Mouse (Mus musculus): ENCODE measurements at regions not wholly inside any gene's neighbourhood (a gene's known extent, or its start where the extent isn't known, plus 50 kb on each side); places are given as distances from the start of the nearest gene placed in this dataset.

DNA sequence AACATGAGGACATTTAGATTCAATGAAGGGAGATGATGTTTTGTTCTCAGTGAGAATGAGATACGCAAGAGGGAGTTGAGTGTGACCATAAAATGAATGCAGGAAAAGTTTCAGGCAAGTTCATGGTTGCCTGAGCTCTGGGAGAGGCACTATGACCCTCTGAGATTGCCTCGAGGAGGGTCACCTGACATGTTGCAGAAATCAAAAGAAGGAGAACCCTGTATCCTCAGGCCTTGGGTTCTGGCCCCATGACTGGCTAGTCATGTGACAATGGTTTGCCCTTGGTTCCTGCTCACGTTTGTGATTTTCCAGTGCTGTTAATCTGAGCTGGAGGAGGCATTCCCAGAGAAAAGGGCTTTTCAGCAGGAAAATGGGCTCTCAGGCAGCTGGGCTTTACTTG lies 98.9 kb downstream of the Mab21l3 start:
- no peak for DNase-seq

DNA sequence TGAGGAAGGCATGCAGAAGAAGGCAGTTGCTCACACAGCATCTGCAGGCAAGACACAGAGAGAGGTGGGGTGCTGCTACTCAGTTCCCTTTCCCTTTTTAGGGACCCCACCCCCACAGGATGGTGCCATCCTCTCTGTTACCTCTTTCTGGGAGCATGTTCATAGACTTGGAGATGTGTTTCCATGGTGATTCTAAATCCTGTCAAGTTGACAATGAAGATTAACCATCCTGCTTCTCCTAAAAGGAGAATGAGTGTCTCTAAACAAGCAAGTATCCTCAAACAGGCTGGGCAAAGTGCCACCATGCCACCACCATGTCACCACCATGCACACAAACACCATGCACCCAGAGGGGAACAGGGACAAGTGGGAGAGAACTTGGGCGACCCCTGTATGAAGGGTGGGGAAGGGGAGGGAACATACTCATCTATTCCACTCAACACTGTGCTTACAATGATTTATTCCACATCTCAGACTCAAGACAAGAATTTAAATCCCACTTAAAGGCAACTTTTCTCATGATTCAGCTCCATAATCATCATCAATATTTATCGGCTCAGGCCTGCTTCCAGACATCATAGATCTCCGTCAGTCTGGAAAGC lies 99.6 kb downstream of the Mab21l3 start:
- peak; percentile 46 for DNase-seq

DNA sequence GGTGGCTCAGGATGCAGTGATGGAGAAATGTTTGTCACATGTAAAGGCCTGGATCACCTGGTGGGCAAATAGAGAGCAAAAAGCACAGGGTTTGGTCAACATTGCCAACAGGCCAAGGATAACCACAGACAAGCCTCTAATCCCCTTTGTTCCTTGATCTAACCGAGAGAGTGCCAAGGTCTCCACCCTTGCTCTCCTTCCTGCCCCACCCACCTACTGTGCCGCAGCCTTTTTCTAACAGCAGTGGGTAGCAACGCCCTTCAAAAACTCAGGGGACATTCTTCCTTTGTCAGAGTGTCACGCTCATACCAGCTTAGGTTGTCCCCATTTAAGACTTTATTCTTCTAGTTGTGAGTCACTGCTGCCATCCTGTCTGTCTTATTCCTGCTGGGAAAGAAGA lies 100.6 kb downstream of the Mab21l3 start:
- no peak for DNase-seq

DNA sequence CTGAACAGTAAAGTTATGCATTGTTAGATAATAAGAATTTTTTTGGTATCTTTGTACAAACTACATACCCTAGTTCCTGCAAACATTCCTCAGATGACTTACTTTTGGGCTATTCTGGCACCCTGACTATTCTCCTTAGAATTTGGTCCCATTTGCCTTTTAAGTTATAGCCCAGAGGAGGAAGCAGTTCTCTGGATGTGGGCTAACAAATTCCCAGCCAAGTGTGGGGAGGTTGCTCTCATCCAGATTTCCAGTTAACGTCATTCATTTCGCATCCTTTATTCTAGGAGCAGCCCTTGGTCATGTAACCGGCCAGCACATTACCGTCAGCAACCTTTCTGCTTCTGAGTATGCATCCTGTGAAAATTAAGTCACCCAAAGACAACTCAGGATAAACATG lies 107.9 kb downstream of the Mab21l3 start:
- no peak for DNase-seq

DNA sequence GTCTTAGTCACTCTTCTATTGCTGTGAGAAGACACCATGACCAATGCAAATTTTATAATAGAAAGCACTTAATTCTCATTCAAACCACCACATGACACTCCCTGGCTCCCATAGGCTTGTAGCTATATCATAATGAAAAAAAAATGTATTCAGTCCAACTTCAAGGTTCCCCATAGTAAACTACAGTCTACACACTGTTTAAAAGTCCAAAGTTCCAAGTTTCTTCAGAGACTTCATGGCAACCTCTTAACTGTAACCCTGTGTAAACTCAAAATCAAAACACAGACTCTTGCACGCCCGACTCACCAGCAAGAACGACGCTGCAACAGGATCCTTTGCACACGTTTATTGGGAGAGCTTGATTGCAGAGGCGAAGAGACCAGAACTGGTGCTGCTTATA lies 111.6 kb downstream of the Mab21l3 start:
- DNase-seq, result no peak

DNA sequence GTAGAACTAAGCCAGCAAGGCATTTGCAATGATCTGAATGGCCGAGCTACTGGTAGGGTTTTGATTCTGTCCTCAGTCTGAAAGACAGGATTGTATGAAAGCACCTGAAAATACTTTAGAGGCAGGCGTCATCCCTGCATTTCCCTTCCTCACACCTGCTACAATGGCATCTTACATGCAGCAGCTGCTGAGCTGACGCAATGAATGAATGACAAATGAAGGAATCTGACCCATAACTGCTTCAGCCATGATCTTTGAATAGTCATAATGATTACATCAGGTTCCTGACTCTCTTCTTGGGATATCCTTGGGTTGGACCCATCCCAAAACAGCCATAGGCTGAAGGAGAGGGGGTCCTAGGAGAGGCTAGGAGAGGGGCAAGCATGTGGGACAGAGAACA lies 119.7 kb downstream of the Mab21l3 start:
- no peak for DNase-seq

DNA sequence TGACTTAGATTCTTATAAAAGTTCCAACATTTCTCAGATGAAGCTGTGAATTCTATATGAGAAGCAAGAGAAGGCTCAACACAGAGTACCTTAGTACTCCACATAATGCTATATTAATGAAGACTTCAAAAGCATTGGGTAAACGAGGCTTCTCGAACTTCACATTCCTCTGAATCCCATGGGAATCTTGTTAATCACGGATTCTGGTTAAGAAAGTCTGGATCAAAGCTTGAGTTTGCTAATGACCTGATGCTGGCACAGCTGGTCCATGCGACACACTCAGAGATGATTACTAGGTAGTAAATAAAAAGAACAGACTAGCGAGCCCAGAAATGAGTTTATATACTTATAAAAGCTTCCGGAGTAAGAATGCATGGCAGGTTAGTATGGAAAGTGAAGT lies 118.4 kb upstream of the Atp1a1 start:
- DNase-seq, result no peak

DNA sequence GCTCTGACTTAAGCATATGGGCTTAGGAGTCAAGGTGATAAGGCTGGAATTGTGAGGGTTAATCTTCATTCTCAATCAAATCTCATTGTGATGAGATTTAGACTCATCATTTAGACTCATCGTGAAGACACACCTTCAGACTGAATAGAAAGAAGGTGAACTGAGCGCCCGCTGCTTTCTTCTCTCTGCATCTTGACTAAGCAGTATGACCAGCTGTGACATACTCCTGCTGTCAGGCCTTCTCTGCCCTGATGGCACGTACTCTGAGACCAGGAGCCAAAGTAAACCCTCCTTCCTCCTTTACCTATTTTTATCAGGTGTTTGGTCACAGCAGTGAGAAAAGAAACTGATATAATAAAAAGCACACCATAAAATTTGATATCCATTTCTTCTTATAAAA lies 117.5 kb upstream of the Atp1a1 start:
- DNase-seq, result no peak

DNA sequence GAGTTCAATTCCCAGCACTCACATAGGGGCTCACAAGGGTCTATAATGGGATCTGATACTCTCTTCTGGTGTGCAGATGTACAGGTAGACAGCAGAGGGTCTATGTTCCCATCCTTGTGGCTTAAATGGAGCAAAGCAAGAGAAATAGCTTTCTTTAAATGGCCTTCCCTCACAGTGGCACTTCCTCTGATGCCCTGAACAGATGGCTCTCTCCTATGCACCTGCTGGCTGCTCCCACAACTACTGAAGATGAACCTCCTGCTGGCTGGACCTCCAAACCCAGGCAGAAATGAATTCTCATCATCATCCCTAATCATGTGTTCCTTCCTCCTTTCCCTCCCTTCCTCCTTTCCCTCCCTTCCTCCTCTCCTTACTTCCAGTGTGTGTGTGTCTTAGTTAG lies 110.9 kb upstream of the Atp1a1 start:
- no peak for DNase-seq

DNA sequence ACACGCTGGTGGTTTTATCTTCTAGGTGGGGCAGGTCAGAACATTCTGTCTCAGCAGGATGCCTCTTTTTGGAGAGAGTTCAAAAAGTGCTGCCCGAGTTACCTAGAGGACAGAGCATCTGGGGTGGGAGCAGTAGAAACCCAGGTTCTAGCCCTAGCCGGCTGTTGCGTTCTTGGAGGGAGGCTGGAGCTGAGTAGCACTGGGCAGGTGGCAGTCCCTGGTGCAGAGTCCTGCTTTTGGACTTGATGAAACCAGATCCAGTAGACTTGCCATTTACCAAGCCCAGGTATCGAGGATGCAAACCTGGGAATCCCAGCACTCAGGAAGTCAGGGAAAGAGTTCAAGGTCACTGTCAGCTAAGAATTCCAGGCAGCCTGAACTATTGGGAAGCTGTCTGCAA lies 110.3 kb upstream of the Atp1a1 start:
- no peak for DNase-seq

DNA sequence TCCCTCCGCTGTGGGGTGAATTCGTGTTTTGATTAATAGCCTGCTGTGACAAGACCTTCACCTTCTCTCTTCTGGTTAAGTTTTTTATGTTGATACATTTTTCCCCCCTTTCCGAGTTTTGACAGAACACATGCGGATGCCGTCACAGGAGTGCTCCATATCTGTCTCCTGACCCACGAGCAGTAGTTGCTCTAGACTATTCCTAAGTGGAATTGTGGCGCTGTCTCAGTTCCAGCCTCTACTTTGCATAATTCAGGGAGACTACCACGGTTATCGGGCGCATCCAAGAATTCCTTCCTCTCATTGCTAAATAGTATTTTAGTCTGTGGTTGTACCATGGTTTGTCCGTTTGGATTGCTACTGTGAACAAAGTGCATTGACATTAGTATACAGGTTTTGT lies 109.2 kb upstream of the Atp1a1 start:
- DNase-seq, result no peak

DNA sequence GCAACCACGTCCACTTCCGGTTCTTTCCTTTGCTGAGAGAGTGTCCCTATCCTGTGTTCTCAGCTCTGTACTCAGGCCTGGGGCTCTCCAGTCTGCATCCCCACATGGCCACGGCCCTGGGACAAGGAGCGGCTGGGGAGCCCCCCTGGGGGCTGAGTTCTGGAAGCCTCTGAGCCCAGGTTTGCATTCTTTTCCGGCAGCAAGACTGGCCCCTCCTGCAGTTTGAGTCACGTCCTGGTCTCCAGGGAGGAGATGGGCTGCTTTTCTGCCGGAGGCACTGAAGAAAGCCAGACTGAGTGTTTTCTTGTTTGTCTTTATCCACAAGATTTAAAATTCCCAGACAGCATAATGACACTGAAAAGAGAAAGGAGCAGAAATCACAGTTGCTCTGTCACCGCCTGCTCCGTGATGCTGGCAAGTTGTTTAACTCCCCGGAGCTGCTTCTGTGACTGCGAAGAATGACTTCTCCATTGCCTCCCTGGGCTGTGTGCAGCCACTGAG lies 108.7 kb upstream of the Atp1a1 start:
- DNase-seq, result no peak

DNA sequence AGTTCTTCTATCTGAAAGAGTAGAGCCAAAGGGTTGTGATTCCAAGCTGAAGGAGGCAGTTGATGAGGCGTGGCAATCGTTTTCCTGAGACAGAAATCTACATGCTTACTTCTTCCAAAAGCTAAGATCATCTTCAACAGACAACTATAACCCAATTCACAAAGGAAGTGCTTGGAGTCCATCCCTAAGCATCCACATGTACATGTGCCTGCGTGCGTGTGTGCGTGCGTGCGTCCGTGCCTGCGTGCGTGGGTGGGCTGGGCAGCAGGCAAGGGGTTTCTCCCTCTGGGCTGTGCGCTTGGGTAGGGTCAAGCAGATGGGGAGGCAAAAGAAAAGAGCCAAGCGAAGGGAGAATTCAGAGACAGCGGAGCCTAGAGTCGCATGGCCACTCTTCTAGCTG lies 108.2 kb upstream of the Atp1a1 start:
- DNase-seq, result no peak

DNA sequence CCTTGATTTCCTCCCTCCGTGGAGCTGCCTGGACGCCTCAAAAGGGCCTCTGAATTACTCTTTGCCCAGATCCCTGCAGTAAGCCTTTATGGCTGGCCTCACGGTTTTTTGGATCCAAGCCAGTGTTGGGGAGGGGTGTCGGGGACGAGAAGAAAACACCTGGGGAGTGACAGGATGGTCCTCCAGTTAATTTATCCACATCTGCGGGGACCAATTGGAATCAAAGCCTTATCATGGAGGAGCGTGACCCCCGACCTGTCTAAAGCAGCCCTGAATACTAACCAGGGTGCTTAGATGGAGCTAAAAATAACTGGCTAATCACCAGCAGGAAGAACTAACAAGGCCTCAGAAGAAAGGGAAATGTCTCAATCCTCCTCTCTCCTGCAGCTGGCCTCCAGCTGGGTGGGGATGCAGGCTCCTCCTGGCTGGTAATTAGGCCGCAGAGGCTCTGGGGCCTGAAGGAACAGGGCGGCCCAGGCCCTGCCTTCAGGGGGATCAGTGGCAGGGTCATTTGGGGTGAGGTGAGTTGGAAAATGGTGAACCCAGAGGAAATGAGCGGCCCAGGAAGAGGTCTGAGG lies 107.2 kb upstream of the Atp1a1 start:
- DNase-seq, result no peak

DNA sequence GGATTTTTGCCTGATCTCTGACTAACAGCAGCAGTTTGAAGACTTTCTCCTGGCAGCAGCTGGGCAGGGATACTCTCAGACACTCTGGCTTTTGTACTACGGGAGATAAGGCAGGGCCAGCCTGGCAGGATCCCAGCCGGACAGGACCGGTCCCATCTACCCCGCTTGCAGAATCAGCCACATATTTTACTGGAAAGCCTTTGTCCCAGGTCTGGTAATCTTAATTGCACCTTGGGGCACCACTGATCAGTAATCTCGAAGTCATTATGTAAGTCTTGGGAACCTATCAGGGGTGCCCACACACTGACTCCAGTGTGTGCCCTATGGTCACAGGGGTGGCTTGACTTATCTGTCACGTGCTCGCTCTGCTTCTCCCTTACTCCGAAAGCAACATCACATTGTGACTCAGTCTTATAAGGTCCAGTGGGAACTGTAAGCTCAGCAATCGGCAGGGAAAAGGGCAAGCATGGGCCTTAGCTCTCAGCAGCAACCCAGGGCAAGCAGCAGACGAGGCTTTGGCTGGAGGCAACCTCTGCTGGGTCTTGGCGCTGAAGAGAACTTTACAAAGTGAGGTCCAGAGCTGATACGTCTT lies 105.0 kb upstream of the Atp1a1 start:
- DNase-seq, result no peak

DNA sequence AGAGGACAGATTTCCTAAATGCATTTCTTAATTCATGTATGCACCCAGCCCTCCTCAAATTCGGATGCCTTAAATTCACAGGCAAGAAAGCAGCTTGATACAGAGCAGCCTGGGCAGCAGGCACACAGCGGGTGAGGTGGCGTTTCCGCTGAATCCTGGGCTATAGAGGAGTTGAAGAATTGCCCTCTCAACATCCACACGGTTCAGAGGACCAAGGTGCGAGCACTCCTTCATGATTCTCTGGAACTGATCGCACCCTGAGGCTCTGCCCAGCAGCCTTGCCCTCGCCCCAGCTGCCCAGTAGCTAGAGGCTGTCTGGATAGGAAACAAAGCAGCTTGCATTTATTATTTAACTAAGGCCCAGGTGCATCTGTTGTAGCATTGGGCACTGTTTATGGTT lies 104.3 kb upstream of the Atp1a1 start:
- no peak for DNase-seq

DNA sequence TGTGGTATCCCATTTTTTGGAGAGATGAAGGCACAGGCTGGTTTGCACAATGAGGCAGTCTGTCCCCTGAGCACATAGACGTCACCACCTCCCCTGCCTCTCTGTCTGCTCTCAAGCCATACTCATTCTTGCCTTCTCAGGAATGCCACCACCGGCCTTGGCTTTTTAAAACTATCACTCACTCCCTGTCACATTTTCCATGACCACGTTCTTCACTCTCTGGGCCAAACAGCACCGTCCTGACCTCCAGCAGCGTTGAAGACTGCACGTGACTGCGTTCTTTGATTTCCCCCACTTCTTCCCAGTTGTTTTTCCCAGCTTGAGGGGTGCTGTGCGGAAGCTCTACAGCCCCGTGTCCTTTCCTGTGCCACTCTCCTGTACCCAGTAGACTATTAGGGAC lies 100.4 kb upstream of the Atp1a1 start:
- no peak for DNase-seq

DNA sequence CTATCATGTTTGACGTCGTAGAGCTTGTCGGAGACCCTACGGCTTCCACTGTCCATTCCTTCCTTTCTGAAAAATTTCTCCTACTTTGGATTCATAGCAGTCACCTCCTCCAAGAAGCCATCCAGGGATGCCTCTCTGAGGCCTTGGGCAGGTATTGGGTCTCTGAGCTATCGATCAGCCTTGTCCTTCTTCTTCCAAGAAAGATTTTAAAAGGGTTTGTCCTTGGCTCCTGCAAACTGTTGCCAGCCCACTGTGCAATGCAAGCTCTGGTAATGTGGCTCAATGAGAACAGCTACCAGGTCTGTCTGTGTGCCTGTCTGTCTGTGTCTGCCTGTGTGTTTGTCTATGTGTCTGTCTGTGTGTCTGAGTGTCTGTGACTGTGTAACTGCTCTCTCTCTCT lies 99.8 kb upstream of the Atp1a1 start:
- DNase-seq, result no peak

DNA sequence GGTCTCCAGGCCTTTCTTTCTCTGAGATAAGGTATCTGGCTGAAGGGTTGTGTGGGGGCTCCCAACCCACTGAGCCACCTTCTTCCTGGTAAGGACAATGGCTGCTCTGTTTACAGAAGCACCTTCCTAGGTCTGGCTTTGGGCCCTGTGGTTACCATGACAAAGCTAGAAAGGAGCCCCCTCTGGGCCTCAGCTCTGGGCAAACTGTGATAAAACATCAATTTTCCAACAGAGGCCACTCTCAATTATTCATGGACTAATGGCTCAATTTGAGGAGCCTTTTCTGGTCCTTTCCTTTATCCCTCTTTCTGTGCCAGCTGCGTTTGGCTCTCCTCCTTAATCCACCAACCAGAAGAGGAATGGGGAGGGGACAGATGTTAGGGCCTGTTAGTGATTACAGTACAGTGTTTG lies 97.3 kb upstream of the Atp1a1 start:
- DNase-seq, result no peak

DNA sequence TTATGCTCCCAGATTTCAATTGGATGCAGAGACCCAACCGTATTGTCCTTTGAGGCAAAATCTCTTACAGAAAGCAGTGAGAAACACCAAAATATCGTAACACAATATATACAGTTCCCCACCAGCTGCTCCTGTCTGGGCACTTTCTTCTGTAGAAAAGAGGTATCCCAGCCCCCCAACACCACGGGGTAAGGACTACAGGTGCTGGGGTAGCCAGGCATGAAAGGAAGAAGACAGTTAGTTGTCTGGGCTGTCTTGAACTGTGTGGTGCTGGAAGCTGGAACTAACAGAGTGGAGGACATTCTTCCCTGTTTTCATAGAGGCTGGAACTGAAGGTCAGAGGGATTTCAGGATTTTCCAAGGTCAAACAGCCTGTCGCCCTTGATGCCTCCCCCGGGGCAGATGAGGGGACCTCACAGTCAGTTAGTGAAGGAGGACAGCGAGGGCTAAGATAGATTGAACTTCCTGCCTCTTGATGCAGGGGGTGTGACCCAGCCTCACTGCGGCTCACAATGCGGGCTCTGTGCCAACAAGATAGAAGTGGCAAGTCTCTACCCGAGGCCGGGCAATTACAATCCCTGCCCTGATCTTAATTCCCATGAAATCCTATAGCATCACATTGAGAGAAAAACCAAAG lies 96.6 kb upstream of the Atp1a1 start:
- DNase-seq, result no peak

DNA sequence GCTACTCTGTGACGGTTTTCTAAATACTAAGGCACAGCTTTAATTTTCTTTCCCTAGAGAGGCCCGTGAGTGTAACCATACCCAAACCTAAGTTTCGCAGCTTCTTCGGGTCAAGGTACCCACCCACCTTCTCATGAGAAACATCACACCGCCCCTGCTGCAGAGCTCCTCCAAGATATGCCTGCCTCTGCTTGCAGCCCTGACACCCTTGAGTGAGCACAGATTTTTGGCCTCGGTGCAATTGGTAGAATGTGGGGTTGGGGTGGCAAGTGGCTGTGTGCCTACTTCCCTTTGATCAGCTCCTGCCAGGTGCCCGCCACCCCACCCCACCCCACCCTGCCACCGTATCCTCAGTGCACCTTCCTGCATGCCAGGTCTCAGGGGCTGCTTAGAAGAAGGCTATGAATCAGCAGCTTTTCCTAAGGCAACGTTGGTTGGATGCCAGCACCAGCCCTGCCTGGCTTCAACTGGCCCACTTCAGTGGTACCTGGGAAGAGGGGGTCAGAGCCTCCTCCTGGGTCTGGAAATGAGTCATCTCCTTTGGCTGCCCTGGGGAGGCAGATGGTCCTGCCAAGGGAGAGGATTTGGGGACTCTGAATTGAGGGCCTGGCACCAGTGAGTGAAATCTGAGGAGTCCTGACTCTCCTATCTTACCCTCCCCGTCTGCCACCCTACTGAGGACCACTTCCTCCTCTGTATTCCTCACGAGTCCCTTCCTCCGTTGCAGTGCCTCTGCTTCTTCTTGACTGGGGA lies 95.6 kb upstream of the Atp1a1 start:
- DNase-seq, result no peak

DNA sequence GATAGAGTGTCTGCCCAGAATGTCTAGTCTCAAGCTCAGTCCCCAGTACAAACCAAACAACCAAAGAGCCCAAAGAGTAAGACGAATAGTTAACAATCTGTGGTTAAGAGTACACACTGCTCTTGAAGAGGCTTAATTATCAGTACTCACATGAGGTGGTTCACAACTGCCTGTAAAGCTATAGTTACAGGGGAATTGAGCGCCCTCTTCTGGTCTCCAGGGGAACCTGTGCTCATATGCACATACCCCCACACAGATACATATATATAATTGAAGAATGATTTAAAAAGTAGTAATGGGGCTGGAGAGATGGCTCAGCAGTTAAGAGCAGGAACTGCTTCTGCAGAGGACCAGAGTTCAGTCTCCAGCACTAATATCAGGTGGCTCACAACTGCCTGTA lies 92.3 kb upstream of the Atp1a1 start:
- DNase-seq, result no peak

DNA sequence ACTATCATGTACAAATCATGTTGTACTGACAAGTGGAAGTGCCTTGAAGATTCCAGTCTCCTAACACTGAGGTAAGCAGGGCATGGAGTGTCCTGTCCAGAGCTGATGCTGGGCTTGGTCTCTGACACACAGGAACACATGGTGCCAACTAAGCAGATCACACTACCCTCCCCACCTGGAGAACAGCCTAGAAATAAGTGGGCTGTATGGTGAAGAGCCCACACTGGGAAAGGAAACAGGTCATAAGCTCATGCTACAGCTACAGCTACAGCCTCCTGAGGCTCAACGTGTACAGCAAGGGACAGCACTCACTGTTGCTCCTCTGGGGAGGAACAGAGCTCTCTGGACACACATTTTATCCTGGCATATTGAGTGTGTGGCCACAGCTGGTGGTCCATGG lies 89.8 kb upstream of the Atp1a1 start:
- no peak for DNase-seq
